Mouse (Mus musculus) ES-E14 (cell line): ENCODE data around the gene Anapc2. TPM values are rescaled to one million over a fixed set of nuclear protein-coding genes. Genes with fewer than 3 reads are reported as not detected.

ENCODE experiments used
- DNase-seq: peaks from one replicate; pipeline ENCODE4 v3.0.0-alpha.2; 2013; ENCODE audit warnings: low read depth, low spot score
- H3K27ac ChIP-seq: 2 replicates; pipeline ENCODE4 v1.5.1; 2012; ENCODE audit warnings: low read depth, mild to moderate bottlenecking, low read length, moderate library complexity, mixed read lengths; ENCODE audit not compliant: poor library complexity, insufficient read depth, severe bottlenecking
- H3K36me3 ChIP-seq: 2 replicates; pipeline ENCODE4 v1.6.1; 2012; ENCODE audit warnings: mild to moderate bottlenecking, low read length, moderate library complexity, mixed read lengths; ENCODE audit not compliant: control insufficient read depth, poor library complexity, insufficient read depth, severe bottlenecking
- H3K4me1 ChIP-seq, 2 experiments: fragments of 150-350 bp in 1 of 2; sonication (generic) in 1 of 2; 2 replicates each; pipeline ENCODE4 v1.6.1; 2012; ENCODE audit warnings: low read length in 2 of 2, mild to moderate bottlenecking in 1 of 2, mixed read lengths in 1 of 2; ENCODE audit not compliant: control insufficient read depth in 2 of 2, insufficient read depth in 2 of 2, poor library complexity in 1 of 2
- H3K4me3 ChIP-seq, 2 experiments: fragments of 150-350 bp in 1 of 2; sonication (generic) in 1 of 2; 2 replicates each; pipeline ENCODE4 v1.5.1; 2012; ENCODE audit warnings: low read length in 2 of 2, low read depth in 1 of 2, mild to moderate bottlenecking in 1 of 2, mixed read lengths in 1 of 2; ENCODE audit not compliant: insufficient read depth in 1 of 2, poor library complexity in 1 of 2, severe bottlenecking in 1 of 2
- H3K9ac ChIP-seq: 2 replicates; pipeline ENCODE4 v1.6.1; 2012; ENCODE audit warnings: low read depth, mild to moderate bottlenecking, low read length, mixed read lengths; ENCODE audit not compliant: poor library complexity, insufficient read depth, severe bottlenecking
- H3K9me3 ChIP-seq: fragments of 150-350 bp; sonication (generic); 2 replicates; pipeline ENCODE4 v1.6.1; 2012; ENCODE audit warnings: low read depth, mild to moderate bottlenecking, low read length; ENCODE audit not compliant: control insufficient read depth, insufficient read depth
- CHD2 ChIP-seq: IDR thresholded peaks from 2 replicates; pipeline ENCODE4 v1.6.1; 2014; ENCODE audit warnings: mild to moderate bottlenecking, low read depth, low read length, inconsistent platforms
- HCFC1 ChIP-seq: IDR thresholded peaks from 2 replicates; pipeline ENCODE4 v1.6.1; 2012; ENCODE audit warnings: low read length, inconsistent platforms, borderline replicate concordance; ENCODE audit not compliant: insufficient read depth
- MAFK ChIP-seq: IDR thresholded peaks from 2 replicates; pipeline ENCODE4 v1.6.1; 2014; ENCODE audit warnings: mild to moderate bottlenecking, low read depth, low read length, inconsistent platforms; ENCODE audit not compliant: insufficient read depth
- ZC3H11A ChIP-seq: IDR thresholded peaks from 2 replicates; pipeline ENCODE4 v1.6.1; 2012; ENCODE audit warnings: low read depth, mild to moderate bottlenecking, inconsistent platforms, low read length, borderline replicate concordance
- ZNF384 ChIP-seq: IDR thresholded peaks from 2 replicates; pipeline ENCODE4 v1.6.1; 2012; ENCODE audit warnings: low read depth, low read length, inconsistent platforms
- in situ Hi-C, 2 experiments: fragments of 600-800 bp; cut with MboI; formaldehyde crosslinking; loops; one replicate each; pipeline ENCODE4 v1.15.1; 2025; ENCODE audit warnings: low sequenced_read_pairs in 2 of 2, inconsistent platforms in 1 of 2; ENCODE audit not compliant: unreplicated experiment in 2 of 2
- total RNA-seq: library from RNA; depleted of rRNA; stranded (reverse); fragments of 300-350 nt; gene quantifications from 2 replicates; pipeline ENCODE4 v1.2.3, GENCODE M21; 2012

Gene Anapc2
- total RNA-seq, 1 experiment: 25.2 TPM

GRCm38 (mm10) chr2:25264851-25265250, 7.4 kb upstream of the Anapc2 start:
- no peaks in the 10 kb centered on the region for H3K9me3 ChIP-seq
- peaks cover 10% of the 10 kb centered on the region; the same call in 1 of the 2 replicates for H3K36me3 ChIP-seq
- in situ Hi-C loops: no loop called here
- H3K9ac ChIP-seq: no peak overlapping the region
- no peak overlapping the region for H3K27ac ChIP-seq
- no peak for DNase-seq
- no peak for TF ChIP-seq ZNF384
- H3K4me3 ChIP-seq: no peak overlapping the region; a peak in 1 of 4 replicates
- peaks cover 0 to 12% of the 10 kb centered on the region in 2 experiments; a peak in 1 of 4 replicates for H3K4me1 ChIP-seq

DNA sequence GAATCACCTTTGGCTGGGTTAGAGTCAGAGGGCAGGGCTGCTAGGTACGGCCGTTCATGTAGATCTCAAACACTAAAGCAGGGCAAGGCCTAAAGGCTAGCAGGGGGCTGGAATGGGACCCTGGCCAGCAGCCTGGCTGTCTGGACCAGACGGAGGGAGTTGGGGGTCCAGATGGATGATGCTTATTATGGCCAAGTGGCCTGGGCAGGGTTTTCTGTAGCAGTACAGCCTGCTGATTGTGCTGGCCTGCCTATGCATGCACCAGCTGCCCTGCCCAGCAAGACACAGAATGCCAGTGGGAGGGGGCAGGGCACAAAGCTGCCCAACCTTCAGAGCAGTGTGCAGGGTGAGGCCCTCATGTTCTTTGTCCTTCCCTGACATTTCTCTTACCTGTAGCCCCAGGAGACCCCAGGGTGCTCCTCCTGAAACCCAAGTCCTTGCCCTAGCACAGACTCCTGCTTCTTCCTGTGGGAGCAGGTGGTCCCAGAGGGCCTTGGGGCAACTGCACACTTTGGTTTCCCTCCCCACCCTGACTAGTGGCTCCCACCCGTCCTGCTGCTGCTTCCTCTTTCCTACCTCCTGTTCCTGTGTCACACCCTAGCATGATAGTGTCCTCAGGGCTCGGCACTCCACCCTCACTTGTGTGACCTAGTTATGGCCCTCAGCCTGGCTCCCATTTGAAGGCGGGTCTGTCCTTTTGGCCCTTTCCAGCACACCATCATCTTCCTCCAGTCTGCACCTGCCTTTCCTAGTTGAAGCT, 6.2 kb upstream of the Anapc2 start:
- in situ Hi-C loops: no loop called here
- Histone ChIP-seq H3K9me3 (no peaks in the 10 kb centered on the region), H3K36me3 (peaks cover 15% of the 10 kb centered on the region), H3K4me3 (peak overlapping the region in 1 of 2 experiments; percentile 4; a peak in 1 of 4 replicates), H3K9ac (0 out of 2 replicates have a peak overlapping the region, but pooled peaks have one; percentile 14), H3K4me1 (peaks cover 0 to 12% of the 10 kb centered on the region in 2 experiments; a peak in 2 of 4 replicates), H3K27ac (no peak overlapping the region)
- DNase-seq: no peak
- TF ChIP-seq ZC3H11A: no peak
- TF ChIP-seq MAFK: no peak
- no peak for TF ChIP-seq CHD2
- TF ChIP-seq ZNF384: no peak
- TF ChIP-seq HCFC1: no peak

GRCm38 (mm10) chr2:25266720-25267119, 5.6 kb upstream of the Anapc2 start:
- no peak for DNase-seq
- Histone ChIP-seq H3K4me1 (peaks cover 0 to 14% of the 10 kb centered on the region in 2 experiments; a peak in 2 of 4 replicates), H3K27ac (no peak overlapping the region), H3K9me3 (no peaks in the 10 kb centered on the region), H3K9ac (no peak overlapping the region), H3K4me3 (no peak overlapping the region; a peak in 1 of 4 replicates), H3K36me3 (peaks cover 15% of the 10 kb centered on the region)
- in situ Hi-C loops: no loop called here
- TF ChIP-seq CHD2 (no peak), ZC3H11A (no peak), MAFK (no peak), ZNF384 (no peak), HCFC1 (no peak)

GRCm38 (mm10) chr2:25267241-25267640, 5.0 kb upstream of the Anapc2 start:
- Histone ChIP-seq H3K9ac (0 out of 2 replicates have a peak overlapping the region, but pooled peaks have one; percentile 6), H3K9me3 (no peaks in the 10 kb centered on the region), H3K36me3 (peaks cover 15% of the 10 kb centered on the region), H3K27ac (no peak overlapping the region), H3K4me1 (peaks cover 0 to 14% of the 10 kb centered on the region in 2 experiments; a peak in 2 of 4 replicates), H3K4me3 (no peak overlapping the region)
- TF ChIP-seq MAFK: no peak
- no peak for TF ChIP-seq ZNF384
- TF ChIP-seq ZC3H11A: no peak
- no peak for TF ChIP-seq HCFC1
- TF ChIP-seq CHD2: no peak
- in situ Hi-C loops: no loop called here
- DNase-seq: no peak
